Mouse (Mus musculus): ENCODE measurements around the gene Samd7.

Samd7 gene

GRCm38 (mm10) chr3:30765311-30766027 is 19.4 kb downstream of the Samd7 start:
- peak; percentile 42 for DNase-seq

- DNase-seq = peak; percentile 92
Measured at GRCm38 (mm10) chr3:30766177-30766576, 20.1 kb downstream of the Samd7 start.

GRCm38 (mm10) chr3:30767271-30767670 is 21.2 kb downstream of the Samd7 start:
- DNase-seq = peak; percentile 71

DNA sequence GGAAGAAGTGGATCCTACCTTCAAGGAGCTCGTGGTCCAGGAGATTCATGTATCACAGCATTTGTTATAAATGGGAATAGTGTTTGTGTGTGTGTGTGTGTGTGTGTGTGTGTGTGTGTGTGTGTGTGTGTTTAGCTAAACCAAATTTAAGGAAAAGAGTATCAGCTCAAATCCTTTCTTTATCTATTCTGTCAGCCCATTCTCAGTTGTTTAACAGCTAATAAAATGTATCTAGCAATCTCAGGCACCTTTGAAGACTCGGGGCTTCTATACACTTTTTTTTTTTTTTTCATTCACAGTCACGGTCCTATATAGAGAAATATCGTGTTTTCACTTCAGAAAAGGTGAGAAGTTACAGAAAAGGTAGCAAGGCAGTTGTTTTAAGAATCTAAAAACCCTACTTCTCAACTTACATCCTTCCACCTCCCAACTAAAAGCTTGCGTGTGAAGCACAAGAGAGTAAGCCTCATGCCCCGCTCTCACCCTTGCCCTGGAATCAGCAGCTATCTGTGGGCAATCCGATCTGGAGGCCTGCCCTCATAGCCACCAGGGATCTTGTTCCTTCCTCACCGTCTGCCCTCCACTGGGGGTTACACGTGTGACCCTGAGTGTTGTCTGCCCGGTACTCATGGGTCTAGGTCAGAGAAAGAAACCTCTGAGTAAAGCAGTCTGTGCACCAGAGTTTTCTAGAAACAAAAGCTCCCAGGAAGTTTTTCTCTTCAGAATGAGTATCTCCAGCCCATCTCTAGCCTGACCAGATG is 23.8 kb downstream of the Samd7 start:
- DNase-seq = peak; percentile 74

DNA sequence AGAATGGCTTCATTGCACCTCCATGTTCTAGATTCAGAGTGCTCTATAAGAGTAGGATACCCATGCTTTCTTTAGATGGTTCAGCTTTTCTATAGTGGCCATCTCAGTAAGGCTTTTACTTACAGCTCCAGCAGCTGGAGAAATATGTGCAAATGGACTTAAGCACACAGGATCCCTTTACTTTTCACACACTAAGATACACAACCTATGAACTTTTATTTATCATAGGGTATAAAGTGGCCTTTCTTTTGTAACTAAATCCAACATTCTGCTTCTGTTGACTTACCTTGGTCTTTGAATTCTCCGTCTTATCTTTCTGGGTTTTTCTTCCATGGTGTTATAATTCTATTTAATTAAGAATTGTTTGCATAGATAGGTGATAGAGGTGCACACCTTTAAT is 25.5 kb downstream of the Samd7 start:
- DNase-seq = peak; percentile 4

GRCm38 (mm10) chr3:30772631-30773030 is 26.5 kb downstream of the Samd7 start:
- peak; percentile 59 for DNase-seq

DNA sequence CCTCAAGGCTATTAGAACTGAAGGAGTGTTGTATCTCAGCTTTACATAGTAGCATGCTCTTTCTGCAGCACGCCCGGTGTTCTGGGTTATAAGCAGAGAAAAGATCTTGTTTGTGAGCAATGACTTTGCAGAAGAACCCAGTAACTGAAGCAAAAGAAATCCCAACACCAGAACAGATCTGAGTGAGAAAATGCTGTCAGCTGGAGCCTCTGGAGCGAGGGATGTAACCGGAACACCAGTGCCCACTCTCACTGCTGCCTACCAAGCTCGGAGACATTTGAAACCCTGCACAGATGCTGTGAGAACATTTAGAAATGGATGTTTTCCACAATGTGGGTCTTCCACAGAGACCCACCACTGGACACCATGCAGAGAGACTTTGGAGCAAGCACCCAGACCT is 28.6 kb downstream of the Samd7 start:
- no peak for DNase-seq

- DNase-seq = no peak
Measured at GRCm38 (mm10) chr3:30777984-30778383, 31.9 kb downstream of the Samd7 start.

DNA sequence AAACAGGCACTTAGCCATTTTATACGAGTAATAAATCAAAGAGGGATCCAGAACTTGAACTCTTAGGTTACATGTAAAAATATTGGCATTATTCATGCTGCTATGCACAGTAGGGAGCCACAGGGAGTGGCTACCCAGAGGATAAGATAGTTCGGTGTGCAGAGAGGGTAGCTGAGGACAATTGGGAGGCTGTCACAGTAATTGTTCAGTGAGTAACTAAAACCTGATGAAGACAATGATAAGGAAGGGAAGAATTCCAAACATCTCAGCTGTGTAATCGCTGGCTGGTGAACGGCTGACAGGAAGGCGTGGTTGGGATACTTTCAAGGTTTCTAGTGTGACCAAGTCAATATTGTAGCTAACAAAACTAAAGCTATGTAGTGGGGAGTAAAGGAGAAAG is 42.4 kb downstream of the Samd7 start:
- DNase-seq = peak; percentile 93

GRCm38 (mm10) chr3:30792737-30793402 is 46.8 kb downstream of the Samd7 start, which contains the start of gene Sec62:
Gene Sec62, plus strand, starts transcription at chr3:30792875.
- peak; percentile 99 for DNase-seq

DNA sequence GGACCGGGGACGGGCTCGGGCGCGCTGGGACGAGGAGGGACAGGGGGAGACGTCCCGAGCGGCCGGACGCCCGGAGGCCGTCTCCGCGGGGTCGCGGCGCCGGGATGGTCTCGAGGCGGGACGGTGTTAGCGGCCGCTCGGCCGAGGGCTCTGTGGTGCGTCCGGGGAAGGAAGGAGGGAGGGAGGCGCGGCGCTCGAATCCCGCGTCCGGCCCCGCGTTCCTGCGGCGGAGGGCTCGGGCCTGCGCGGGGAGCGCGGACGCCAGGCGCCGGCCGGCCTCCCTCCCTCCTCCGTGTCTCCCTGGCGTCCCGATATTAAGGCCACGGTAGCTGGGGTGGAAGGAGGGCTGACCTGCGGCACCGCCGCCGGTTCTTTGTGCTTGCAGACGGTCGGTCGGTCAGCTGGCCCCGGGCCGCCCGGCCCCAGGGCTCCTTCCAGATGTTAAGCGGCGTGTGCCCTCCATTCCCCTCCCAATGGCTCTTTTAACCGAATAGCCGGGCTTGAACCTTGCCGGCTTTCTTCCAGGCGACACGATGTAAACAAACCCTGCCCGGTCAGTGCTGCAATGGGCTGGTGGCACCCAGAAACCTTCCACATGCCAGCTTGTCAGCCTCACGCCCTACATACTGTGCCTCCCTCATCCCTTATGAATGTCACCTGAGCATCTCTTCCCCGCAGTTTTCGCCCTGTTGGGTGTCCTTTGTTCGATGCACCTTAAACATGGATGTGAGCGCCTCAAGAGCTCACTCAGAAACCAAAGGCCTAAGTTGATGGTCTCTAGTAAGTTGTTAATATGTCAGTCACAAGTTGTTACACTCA is 47.5 kb downstream of the Samd7 start:
- DNase-seq = no peak

DNA sequence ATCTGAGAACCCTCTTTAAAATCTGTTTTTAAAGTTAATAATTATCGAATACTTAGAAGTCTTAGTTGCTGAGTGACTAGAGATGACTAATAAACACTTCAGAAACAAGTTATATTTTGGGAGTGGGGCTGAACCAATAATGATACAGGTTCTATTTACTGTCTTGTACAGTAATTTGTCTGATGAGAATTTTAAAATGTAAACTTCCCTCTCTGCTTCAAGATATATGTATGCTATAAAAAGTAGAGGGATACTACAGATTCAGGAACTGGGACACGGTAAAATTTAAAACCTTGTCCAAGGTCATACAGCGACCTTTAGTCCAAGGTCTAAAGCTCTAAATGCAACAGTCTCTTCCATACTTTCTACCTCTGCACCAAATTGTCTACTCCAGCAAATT is 56.1 kb downstream of the Samd7 start:
- no peak for DNase-seq

- peak; percentile 97 for DNase-seq
Measured at GRCm38 (mm10) chr3:30812881-30813280, 66.8 kb downstream of the Samd7 start.

All from heart, adult 11 months (tissue).